Mouse (Mus musculus) layer of hippocampus, adult 11-12 months (tissue): Measurements from ENCODE around the gene Ccdc34.
"Not testable (repeated sequence)": the region's sequence is repeated elsewhere in the genome, so short reads cannot be mapped to it uniquely, and the experiment has no call there.

ENCODE experiments used
- DNase-seq: peaks from one replicate; pipeline ENCODE4 v3.0.0; 2022; ENCODE audit warnings: low spot score

The Ccdc34 gene

DNA sequence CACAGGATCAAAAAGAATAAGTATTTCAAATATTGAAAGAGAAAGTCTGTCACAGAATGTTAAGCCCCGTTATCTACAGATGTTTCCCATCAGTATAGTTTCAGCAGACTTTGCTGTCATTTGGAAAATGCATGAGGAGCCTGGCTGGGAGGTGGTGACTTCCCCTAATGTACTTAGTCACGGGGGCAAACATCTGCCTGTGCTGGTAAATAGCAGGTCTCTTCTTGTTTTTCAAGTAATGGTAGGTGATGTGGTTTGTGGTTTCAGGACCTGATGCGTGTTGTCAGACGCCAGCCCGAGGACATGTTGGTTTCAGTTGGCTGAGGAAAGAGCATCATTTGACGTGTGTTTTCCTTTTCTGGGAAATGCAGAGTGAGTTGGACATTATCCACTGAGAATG lies 62.9 kb downstream of the Ccdc34 start:
- no peak for DNase-seq

DNA sequence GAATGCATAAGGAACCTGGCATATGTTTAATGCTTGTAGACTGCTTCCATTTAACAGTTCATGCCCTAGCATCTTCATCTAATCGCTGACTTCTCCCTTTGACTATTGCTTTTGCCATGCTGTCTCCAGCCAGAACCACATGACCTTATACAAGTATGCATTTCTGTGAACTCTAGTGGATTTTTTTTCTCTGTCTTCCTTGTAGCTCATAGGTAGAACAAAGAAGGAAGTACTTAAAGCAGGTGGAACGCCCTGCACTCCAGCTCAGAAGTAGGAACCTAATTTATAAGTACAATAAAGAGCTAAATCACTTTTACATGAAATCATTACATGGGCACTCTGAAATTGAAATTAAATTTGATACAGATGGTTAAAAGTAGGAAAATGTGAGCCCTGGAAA lies 65.4 kb downstream of the Ccdc34 start:
- DNase-seq: no peak

DNA sequence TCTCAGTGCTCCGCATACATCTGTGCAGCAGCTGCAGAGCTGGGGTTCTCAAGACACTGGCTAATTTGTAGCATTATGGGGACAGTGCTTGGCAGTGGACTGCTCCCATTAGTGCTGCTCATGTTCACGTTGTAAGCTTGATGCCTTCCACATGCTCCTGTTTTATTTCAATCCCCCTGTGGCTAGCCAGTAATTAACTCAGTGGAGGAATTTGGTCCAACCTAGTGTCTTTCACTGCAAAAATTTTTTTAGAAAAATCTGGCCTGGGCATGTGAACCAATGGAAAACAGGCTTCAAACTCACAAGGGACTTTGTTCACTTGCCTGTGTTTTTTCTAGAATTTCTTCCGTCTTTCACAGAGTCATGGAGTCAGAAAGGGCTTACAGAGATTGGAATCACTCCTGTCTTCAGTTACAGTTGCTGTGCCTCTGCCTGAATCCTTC lies 68.1 kb downstream of the Ccdc34 start:
- no peak for DNase-seq

DNA sequence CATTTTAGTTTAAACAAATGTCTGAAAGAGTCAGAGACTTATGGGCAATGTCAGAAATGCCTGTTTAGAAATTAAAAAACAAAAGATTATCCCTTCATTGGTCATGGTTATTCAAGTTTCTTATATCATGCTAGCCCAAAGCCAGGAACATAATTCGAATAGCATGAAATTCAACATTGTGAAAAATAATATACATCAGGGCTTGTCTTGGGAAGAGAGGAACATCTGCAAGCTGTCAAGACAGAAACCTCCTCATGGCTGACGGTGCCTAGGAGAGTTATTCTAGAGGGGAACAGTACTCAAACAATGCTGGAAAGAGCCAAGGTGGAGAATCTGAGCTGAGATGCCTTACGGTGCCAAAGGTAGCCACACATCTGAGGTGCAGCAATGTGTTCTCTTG lies 96.5 kb downstream of the Ccdc34 start:
- DNase-seq: no peak

DNA sequence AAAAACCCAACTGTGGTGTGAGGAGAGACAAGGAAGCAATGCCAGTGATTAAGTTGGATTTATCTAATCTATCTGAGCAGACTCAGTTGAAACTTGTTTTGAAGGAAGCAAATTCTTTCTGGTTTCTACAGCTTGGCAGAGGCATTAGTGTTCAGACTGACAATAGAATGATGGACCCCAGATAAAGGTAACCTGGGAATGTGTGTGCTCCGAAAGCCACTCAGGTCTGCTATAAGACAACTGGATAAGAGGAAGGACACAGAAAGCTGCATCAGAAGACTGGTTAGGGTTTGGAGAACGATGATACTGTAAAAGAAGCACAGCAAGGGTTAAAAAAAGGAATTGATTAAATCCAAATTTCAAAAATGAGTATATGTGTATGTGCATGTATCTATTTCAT lies 111.8 kb downstream of the Ccdc34 start:
- no peak for DNase-seq

DNA sequence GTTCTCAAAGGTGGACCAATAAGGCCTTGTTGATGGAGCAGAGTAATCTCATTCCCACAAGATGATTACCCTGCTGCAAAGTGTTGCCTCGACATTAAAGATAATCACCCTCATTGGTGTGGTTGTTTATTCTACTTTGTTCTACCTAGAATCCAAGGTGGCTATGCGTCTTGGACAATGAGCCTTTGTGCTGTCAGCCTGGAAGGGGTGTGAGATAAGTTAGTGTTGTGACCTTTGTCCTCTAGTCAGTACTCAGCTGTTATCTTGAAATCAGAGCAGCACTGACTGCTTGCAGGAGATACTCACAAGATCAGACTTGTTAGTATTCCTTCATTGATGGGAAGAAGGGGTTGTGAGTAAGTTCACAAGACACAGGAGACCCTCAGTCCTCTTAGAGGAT lies 114.0 kb downstream of the Ccdc34 start:
- DNase-seq: no peak

- DNase-seq: no peak
Measured at GRCm38 (mm10) chr2:110133356-110134115, 115.9 kb downstream of the Ccdc34 start.

DNA sequence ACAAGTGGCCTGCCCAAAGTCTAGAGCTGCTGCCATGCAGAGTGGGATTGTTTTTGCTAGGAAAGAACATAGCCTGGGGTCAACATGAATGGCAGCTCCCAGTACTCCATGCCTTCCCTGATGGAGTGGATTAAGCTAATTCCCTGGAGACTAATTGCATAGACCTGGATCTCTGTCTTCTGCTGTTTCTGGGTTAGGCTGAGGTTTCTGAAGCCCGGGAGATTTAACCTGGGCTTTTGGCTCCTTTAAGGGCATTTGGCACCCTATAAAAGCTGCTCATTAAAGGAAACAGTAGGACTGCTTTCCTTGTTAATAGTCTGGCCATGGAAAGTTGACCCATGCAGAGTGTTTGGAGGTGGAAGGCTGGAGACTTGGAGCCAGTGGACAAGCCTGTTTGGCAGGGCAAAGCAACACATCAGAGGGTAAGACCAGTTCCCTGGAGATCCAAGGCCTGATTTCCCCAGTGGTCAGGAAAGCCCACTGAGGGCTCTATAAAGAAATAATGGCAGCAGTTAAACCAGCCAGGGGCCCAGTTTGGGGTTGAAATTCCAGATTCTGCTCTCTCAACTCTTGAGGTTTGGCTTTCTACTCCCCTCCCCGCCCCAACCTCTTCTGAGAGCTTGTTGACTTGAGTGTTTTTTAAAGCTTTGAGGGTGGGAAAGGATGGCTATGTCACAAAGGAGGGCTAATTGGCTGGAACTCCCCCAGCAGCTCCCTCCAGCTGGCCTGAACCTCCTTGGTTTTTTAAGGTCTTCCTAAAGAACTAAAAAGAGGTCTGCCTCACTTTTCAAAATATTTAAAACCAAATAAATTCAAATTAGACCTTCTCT lies 117.4 kb downstream of the Ccdc34 start:
- peak; percentile 27 for DNase-seq

- DNase-seq: no peak
Measured at GRCm38 (mm10) chr2:110137291-110137690, 119.7 kb downstream of the Ccdc34 start.

DNA sequence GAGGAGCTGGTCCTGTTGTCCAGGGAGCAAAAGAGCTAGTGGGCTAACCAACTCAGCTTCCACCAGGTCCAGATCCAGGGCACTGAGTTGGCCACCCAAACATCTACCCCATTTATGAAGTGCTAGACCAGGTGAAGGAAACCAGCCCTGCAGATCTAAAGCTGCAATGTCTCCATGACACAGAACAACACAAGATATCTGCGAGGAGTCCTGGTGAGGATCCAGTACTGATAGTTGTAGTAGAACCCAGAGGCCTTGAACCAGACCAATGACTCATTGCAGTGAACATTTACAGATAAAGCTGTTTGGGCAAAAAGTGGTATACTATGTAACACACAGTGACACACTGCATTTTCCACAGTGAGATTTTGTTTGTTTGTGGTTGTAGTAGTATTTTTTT lies 120.5 kb downstream of the Ccdc34 start:
- DNase-seq: no peak

GRCm38 (mm10) chr2:110147980-110148379 lies 130.4 kb downstream of the Ccdc34 start:
- not testable (repeated sequence) for DNase-seq

GRCm38 (mm10) chr2:110149246-110149645 lies 131.6 kb downstream of the Ccdc34 start:
- DNase-seq: no peak

GRCm38 (mm10) chr2:110156321-110156720 lies 138.7 kb downstream of the Ccdc34 start:
- DNase-seq: no peak

GRCm38 (mm10) chr2:110165003-110165402 lies 147.4 kb downstream of the Ccdc34 start:
- no peak for DNase-seq

GRCm38 (mm10) chr2:110167694-110168093 lies 150.1 kb downstream of the Ccdc34 start:
- DNase-seq: no peak

GRCm38 (mm10) chr2:110168361-110168760 lies 150.7 kb downstream of the Ccdc34 start:
- no peak for DNase-seq

DNA sequence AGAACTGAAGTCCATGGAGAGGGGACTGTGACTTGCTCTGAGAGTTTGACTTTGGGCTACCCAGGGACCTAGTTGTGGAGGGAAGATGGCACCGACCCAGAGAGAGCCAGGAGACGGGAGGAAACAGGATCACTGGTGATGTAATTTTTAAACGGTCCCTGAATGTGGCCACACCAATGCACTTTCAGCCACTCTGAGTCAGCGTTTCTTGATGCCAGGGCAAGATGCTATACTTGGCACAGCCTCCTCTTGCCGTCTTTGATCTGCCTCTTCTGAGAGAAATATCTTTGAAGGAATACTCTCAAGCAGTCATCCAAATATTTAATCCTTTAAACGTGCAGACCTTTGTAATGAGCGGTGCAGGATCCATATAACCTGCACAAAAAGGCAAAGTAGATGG lies 154.8 kb downstream of the Ccdc34 start:
- no peak for DNase-seq

- DNase-seq: peak; percentile 9
Measured at GRCm38 (mm10) chr2:110173818-110174247, 156.2 kb downstream of the Ccdc34 start.

- no peak for DNase-seq
Measured at GRCm38 (mm10) chr2:110176761-110177400, 159.3 kb downstream of the Ccdc34 start.

GRCm38 (mm10) chr2:110177406-110177805 lies 159.8 kb downstream of the Ccdc34 start:
- no peak for DNase-seq

GRCm38 (mm10) chr2:110177879-110178278 lies 160.3 kb downstream of the Ccdc34 start:
- no peak for DNase-seq

DNA sequence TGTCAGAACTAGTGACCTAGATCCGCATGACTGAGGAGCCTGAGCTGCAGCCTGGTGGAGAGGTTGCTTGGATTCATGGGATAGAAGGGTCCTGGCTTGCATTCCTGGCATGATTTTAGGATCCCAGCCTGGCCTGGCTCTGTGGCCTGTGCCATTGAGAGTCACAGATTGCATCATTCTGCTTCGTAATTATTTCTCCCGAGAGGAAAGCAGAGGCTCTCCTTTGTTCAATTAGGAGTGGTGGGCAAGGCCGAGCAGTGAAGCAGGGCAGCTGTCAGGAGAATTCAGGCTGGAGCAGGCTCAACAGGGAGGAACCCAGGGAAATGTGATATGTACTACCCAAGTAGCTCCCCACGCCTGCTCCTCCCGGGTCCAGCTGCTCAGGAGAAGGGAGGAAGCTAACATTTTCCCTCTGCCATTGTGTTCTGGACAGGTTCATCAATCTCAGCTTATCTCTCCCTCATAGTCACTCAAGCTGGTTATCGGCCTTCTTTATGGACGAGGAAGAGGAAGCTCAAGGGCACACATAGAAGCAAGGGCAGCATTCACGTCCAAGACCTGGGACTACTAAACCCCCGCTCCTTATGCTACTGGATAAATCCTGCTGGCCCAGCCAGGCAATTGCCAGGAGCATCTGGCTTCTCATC lies 162.2 kb downstream of the Ccdc34 start:
- no peak for DNase-seq
